Mouse (Mus musculus): ENCODE measurements around the gene Pm20d1.
A peak's percentile ranks its signal among the peaks of the same experiment; 100 is the strongest.

DNA sequence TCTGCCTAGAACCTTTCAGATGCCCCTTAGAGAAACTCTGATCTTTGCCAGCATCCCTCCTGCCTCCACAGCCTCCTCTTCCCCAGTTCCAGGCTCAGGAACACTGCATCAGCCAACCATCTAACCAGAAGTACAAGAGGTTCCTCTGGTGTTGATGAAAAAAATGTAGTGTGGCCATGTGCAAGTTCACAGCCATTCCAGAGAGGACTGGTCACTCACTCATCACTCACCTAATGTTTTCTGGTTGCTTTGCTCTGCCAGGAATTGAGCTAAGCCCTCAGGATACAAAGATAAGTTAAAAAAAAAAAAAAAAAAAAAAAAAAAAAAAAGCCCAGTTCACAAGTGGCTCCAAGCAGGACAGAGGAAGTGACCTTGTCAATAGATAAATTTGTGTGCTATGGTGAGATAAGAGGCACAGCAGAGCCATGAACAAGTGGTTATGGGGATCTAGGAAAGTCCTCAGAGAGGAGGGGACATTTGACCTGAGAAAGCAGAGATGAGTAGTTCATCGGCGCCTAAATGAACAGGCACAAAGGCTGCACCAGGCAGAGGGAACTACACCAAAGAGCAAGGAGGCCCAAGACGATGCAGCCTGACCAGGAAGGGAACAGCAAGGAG is 42.9 kb upstream of the Pm20d1 start:
- TF ChIP-seq POLR2A (IDR thresholded peaks at IDR 0.05; ENCODE audit: control insufficient read depth in 1 of 2, insufficient read depth in 1 of 2, low read depth in 1 of 2, low read length in 2 of 2, poor library complexity in 1 of 2) (no peak), ELF1 (IDR thresholded peaks at IDR 0.05; ENCODE audit: low read depth, low read length) (no peak), CTCF (IDR thresholded peaks at IDR 0.05 in 2 of 3, conservative IDR thresholded peaks at IDR 0.05 in 1 of 3; ENCODE audit: control insufficient read depth in 1 of 3, insufficient read depth in 1 of 3, low read depth in 2 of 3, low read length in 3 of 3, poor library complexity in 1 of 3, severe bottlenecking in 1 of 3) (no peak), ETS1 (IDR thresholded peaks at IDR 0.05; ENCODE audit: low read depth, low read length) (no peak), POLR2AphosphoS5 (IDR thresholded peaks at IDR 0.05; ENCODE audit: borderline replicate concordance, low read depth, low read length) (no peak), RAD21 (IDR thresholded peaks at IDR 0.05; ENCODE audit: low read depth, low read length) (no peak), ZMIZ1 (IDR thresholded peaks at IDR 0.05; ENCODE audit: low read depth, low read length) (no peak), BHLHE40 (IDR thresholded peaks at IDR 0.05; ENCODE audit: borderline replicate concordance, low read depth, low read length) (no peak), USF1 (IDR thresholded peaks at IDR 0.05; ENCODE audit: low read depth, low read length) (no peak), EP300 (IDR thresholded peaks at IDR 0.05; ENCODE audit: low read depth in 1 of 2, low read length in 2 of 2) (peak; percentile 52 to 58; a peak in 3 of 4 replicates)

Measured in MEL (cell line).